8 mouse cellular contexts compared by ENCODE assay signal in genomic region chr13:74317170-74317849, GRCm38 (mm10). TPM values are rescaled to one million over a fixed set of nuclear protein-coding genes. Genes with fewer than 3 reads are reported as not detected.
DNase-seq lines count a peak whose midpoint lies in the region; ATAC-seq lines count a peak whose summit lies in the region.

Gene Pdcd6, minus strand, starts transcription at chr13:74317580.

- ATAC-seq in hindbrain, embryonic 11.5 days (ENCODE audit: low FRiP score): peak; percentile 99

- H3K9me3 ChIP-seq in hindbrain, embryonic 11.5 days (ENCODE audit: control insufficient read depth, low read length): no peaks in the 10 kb centered on the region

- peak within 1 kb of the TSS; percentile 83 for H3K4me3 ChIP-seq in hindbrain, embryonic 11.5 days (ENCODE audit: low read depth, low read length)

- H3K4me1 ChIP-seq in hindbrain, embryonic 11.5 days (replicated peaks; ENCODE audit: control insufficient read depth, insufficient read depth, low read length): no peaks in the 10 kb centered on the region; the same call in 1 of the 2 replicates

- H3K4me2 ChIP-seq in hindbrain, embryonic 11.5 days (replicated peaks; ENCODE audit: low read depth, low read length): peak within 1 kb of the TSS; percentile 71

- under 1% methylated on average over 36 of the region's 36 CpGs for WGBS in hindbrain, embryonic 11.5 days

- peak; percentile 97 for DNase-seq in Muller cell, postnatal 12 days (ENCODE audit: inconsistent ontology term)
- DNase-seq in cerebellum, adult 9-11 months: peak; percentile 92
- peak; percentile 89 to 92 for DNase-seq in frontal cortex, adult 2 months (ENCODE audit: extremely low spot score in 1 of 2, low spot score in 1 of 2)
- peak; percentile 91 for DNase-seq in hindbrain, embryonic 11.5 days (ENCODE audit: low spot score)
- DNase-seq in layer of hippocampus, postnatal 10 days (ENCODE audit: low spot score in 2 of 2): peak; percentile 78 to 84
- DNase-seq in lung, postnatal 10 days: peak; percentile 96
- DNase-seq in ovary, postnatal 36 days (ENCODE audit: low spot score): peak; percentile 93
- DNase-seq in thymus, postnatal 25 days: peak; percentile 90

- peak within 1 kb of the TSS; percentile 83 for H3K9ac ChIP-seq in hindbrain, embryonic 11.5 days (ENCODE audit: low read depth, low read length)

- H3K36me3 ChIP-seq in hindbrain, embryonic 11.5 days (ENCODE audit: control insufficient read depth, insufficient read depth, low read length): peaks cover 9% of the 10 kb centered on the region; the same call in 1 of the 2 replicates

- H3K27ac ChIP-seq in hindbrain, embryonic 11.5 days (ENCODE audit: low read depth, low read length): peak within 1 kb of the TSS; percentile 56

- H3K27me3 ChIP-seq in hindbrain, embryonic 11.5 days (ENCODE audit: control insufficient read depth, insufficient read depth, low read length): no peaks in the 10 kb centered on the region

RNA-seq across cellular contexts. Expression of gene Pdcd6, which starts in this region (rescaled TPM):
- 132 and 134 TPM in 2 replicates for polyA plus RNA-seq in frontal cortex, adult 2 months (2012; rRNA removed)
- 126 and 132 TPM in 2 replicates for polyA plus RNA-seq in hindbrain, embryonic 11.5 days (2014; fragmentation: Nextera tagmentation; extraction: Ambion mirVana)
- total RNA-seq in layer of hippocampus, postnatal 10 days (2021): 10 to 100 TPM; 70.2 to 74.4 TPM

Comparison
In these comparisons a context has a peak if more than half of its experiments do, and no peak if none do; other contexts are left out.
1. Peak in every context shown above with its lines: DNase-seq, ATAC-seq, H3K4me3 ChIP-seq and H3K27ac ChIP-seq.